Mouse (Mus musculus) heart, embryonic 12.5 days (tissue): ENCODE results near the gene Gm9774. TPM values are rescaled to one million over a fixed set of nuclear protein-coding genes. Genes with fewer than 3 reads are reported as not detected.

Experiments used
- ATAC-seq: fragments of 200-750 bp; cut with Nextera tagmentation; 2 replicates; pipeline ENCODE4 v1.8.0; 2017; ENCODE audit warnings: moderate TSS enrichment, moderate library complexity; ENCODE audit not compliant: insufficient number of reproducible peaks, low FRiP score
- H3K27ac ChIP-seq: fragments of 300-500 bp; sonication (generic); 2 replicates; pipeline ENCODE4 v1.5.1; 2016; ENCODE audit warnings: mild to moderate bottlenecking, moderate library complexity; ENCODE audit not compliant: poor library complexity, severe bottlenecking
- H3K27me3 ChIP-seq: fragments of 300-500 bp; sonication (generic); replicated peaks from 2 replicates; pipeline ENCODE4 v1.6.1; 2016; ENCODE audit warnings: mild to moderate bottlenecking, moderate library complexity
- H3K36me3 ChIP-seq: fragments of 300-500 bp; sonication (generic); 2 replicates; pipeline ENCODE4 v1.6.1; 2016; ENCODE audit warnings: mild to moderate bottlenecking, moderate library complexity
- H3K4me1 ChIP-seq: fragments of 300-500 bp; sonication (generic); replicated peaks from 2 replicates; pipeline ENCODE4 v1.6.1; 2016; ENCODE audit warnings: mild to moderate bottlenecking
- H3K4me2 ChIP-seq: fragments of 300-500 bp; sonication (generic); 2 replicates; pipeline ENCODE4 v1.6.1; 2016; ENCODE audit warnings: mild to moderate bottlenecking, moderate library complexity
- H3K4me3 ChIP-seq: fragments of 300-500 bp; sonication (generic); 2 replicates; pipeline ENCODE4 v1.5.1; 2016; ENCODE audit warnings: mild to moderate bottlenecking
- H3K9ac ChIP-seq: fragments of 300-500 bp; sonication (generic); 2 replicates; pipeline ENCODE4 v1.6.1; 2016; ENCODE audit warnings: mild to moderate bottlenecking, moderate library complexity
- H3K9me3 ChIP-seq: fragments of 300-500 bp; sonication (generic); replicated peaks from 2 replicates; pipeline ENCODE4 v1.6.1; 2016; ENCODE audit warnings: mild to moderate bottlenecking, moderate library complexity
- WGBS: fragments of 180-500 bp; shearing (Covaris S2); methylation state at CpG from one replicate; pipeline ENCODE4 v1.1.7; 2016; 5-methylcytosine and 5-hydroxymethylcytosine counted together
- polyA plus RNA-seq: library from polyadenylated mRNA; unstranded; fragments of >200 nt; fragmentation: Nextera tagmentation; extraction: Ambion mirVana; gene quantifications from 2 replicates; pipeline ENCODE4 v1.2.1, GENCODE M21; 2016

Gene Gm9774
- polyA plus RNA-seq = 6.1 and 9.4 TPM in 2 replicates

GRCm38 (mm10) chr3:92429323-92429722 lies at the start of gene Gm9774:
TSS of gene Gm9774 (minus strand) at chr3:92429423.
- no peak within 1 kb of the TSS for H3K4me2 ChIP-seq
- ATAC-seq = no peak

GRCm38 (mm10) chr3:92470111-92470510 lies 40.9 kb upstream of the Gm9774 start:
- 71% methylated on average over 2 of the region's 2 CpGs for WGBS
- Histone ChIP-seq H3K4me1 (no peaks in the 10 kb centered on the region), H3K27me3 (no peaks in the 10 kb centered on the region), H3K36me3 (no peaks in the 10 kb centered on the region), H3K4me2 (no peak overlapping the region), H3K4me3 (no peak overlapping the region), H3K9ac (no peak overlapping the region), H3K9me3 (no peaks in the 10 kb centered on the region), H3K27ac (no peak overlapping the region)
- ATAC-seq = no peak

More at GRCm38 (mm10) chr3:92429323-92429722, at the start of gene Gm9774:
- H3K36me3 ChIP-seq = no peaks in the 10 kb centered on the region
- H3K27ac ChIP-seq = no peak within 1 kb of the TSS
- no peak within 1 kb of the TSS for H3K4me3 ChIP-seq
- 84% methylated on average over 6 of the region's 6 CpGs for WGBS
- H3K9me3 ChIP-seq = no peaks in the 10 kb centered on the region
- H3K9ac ChIP-seq = no peak within 1 kb of the TSS
- no peaks in the 10 kb centered on the region for H3K4me1 ChIP-seq
- H3K27me3 ChIP-seq = no peaks in the 10 kb centered on the region

- H3K9me3 ChIP-seq = no peaks in the 10 kb centered on the region
- H3K36me3 ChIP-seq = no peaks in the 10 kb centered on the region
- ATAC-seq = no peak
- H3K4me2 ChIP-seq = no peak overlapping the region
- no peak overlapping the region for H3K9ac ChIP-seq
- no peak overlapping the region for H3K27ac ChIP-seq
- no peaks in the 10 kb centered on the region for H3K4me1 ChIP-seq
- no peak overlapping the region for H3K4me3 ChIP-seq
- no peaks in the 10 kb centered on the region for H3K27me3 ChIP-seq
These were observed 38.2 kb upstream of the Gm9774 start for GRCm38 (mm10) chr3:92467424-92467823.

GRCm38 (mm10) chr3:92466576-92466975 lies 37.4 kb upstream of the Gm9774 start:
- Histone ChIP-seq H3K9me3 (no peaks in the 10 kb centered on the region), H3K4me2 (no peak overlapping the region), H3K36me3 (no peaks in the 10 kb centered on the region), H3K4me1 (no peaks in the 10 kb centered on the region), H3K27me3 (no peaks in the 10 kb centered on the region), H3K27ac (no peak overlapping the region), H3K4me3 (no peak overlapping the region), H3K9ac (no peak overlapping the region)
- no peak for ATAC-seq
- 68% methylated on average over 1 of the region's 1 CpGs for WGBS

GRCm38 (mm10) chr3:92458620-92459019 lies 29.4 kb upstream of the Gm9774 start, which contains the start of gene Sprr3:
TSS of gene Sprr3 (minus strand) at chr3:92458720.
- Histone ChIP-seq H3K9me3 (no peaks in the 10 kb centered on the region), H3K27ac (no peak within 1 kb of the TSS), H3K36me3 (no peaks in the 10 kb centered on the region), H3K4me3 (no peak within 1 kb of the TSS), H3K4me1 (no peaks in the 10 kb centered on the region), H3K4me2 (no peak within 1 kb of the TSS), H3K9ac (no peak within 1 kb of the TSS), H3K27me3 (no peaks in the 10 kb centered on the region)
- WGBS = 57% methylated on average over 2 of the region's 2 CpGs
- no peak for ATAC-seq

GRCm38 (mm10) chr3:92455151-92455550 lies 25.9 kb upstream of the Gm9774 start:
- no peaks in the 10 kb centered on the region for H3K9me3 ChIP-seq

GRCm38 (mm10) chr3:92440177-92440576 lies 11.0 kb upstream of the Gm9774 start:
- H3K9ac ChIP-seq = no peak overlapping the region
- H3K27me3 ChIP-seq = no peaks in the 10 kb centered on the region
- H3K4me2 ChIP-seq = no peak overlapping the region
- H3K36me3 ChIP-seq = no peaks in the 10 kb centered on the region
- H3K4me3 ChIP-seq = no peak overlapping the region
- no peak for ATAC-seq
- no peaks in the 10 kb centered on the region for H3K9me3 ChIP-seq
- H3K4me1 ChIP-seq = no peaks in the 10 kb centered on the region
- 80% methylated on average over 3 of the region's 3 CpGs for WGBS
- no peak overlapping the region for H3K27ac ChIP-seq

More at GRCm38 (mm10) chr3:92455151-92455550, 25.9 kb upstream of the Gm9774 start:
- no peak overlapping the region for H3K4me3 ChIP-seq
- no peak for ATAC-seq
- H3K4me1 ChIP-seq = no peaks in the 10 kb centered on the region
- H3K9ac ChIP-seq = no peak overlapping the region
- no peaks in the 10 kb centered on the region for H3K36me3 ChIP-seq
- no peaks in the 10 kb centered on the region for H3K27me3 ChIP-seq
- 68% methylated on average over 5 of the region's 5 CpGs for WGBS
- no peak overlapping the region for H3K4me2 ChIP-seq
- no peak overlapping the region for H3K27ac ChIP-seq

- Histone ChIP-seq H3K4me1 (no peaks in the 10 kb centered on the region), H3K4me2 (no peak within 1 kb of the TSS), H3K4me3 (no peak within 1 kb of the TSS), H3K36me3 (no peaks in the 10 kb centered on the region), H3K27me3 (no peaks in the 10 kb centered on the region), H3K27ac (no peak within 1 kb of the TSS), H3K9ac (no peak within 1 kb of the TSS), H3K9me3 (no peaks in the 10 kb centered on the region)
- 82% methylated on average over 3 of the region's 3 CpGs for WGBS
- ATAC-seq = no peak
These were observed 9.5 kb upstream of the Gm9774 start, which contains the start of gene Sprr1b for GRCm38 (mm10) chr3:92438689-92439088. TSS of gene Sprr1b (minus strand) at chr3:92438789.

- no peak within 1 kb of the TSS for H3K4me3 ChIP-seq
- H3K9me3 ChIP-seq = no peaks in the 10 kb centered on the region
- no peak within 1 kb of the TSS for H3K27ac ChIP-seq
- no peak within 1 kb of the TSS for H3K4me2 ChIP-seq
- H3K9ac ChIP-seq = no peak within 1 kb of the TSS
- no peaks in the 10 kb centered on the region for H3K27me3 ChIP-seq
- no peak for ATAC-seq
- 76% methylated on average over 2 of the region's 2 CpGs for WGBS
- no peaks in the 10 kb centered on the region for H3K4me1 ChIP-seq
- H3K36me3 ChIP-seq = no peaks in the 10 kb centered on the region
These were observed 3.1 kb upstream of the Gm9774 start, which contains the start of gene Sprr2k for GRCm38 (mm10) chr3:92432282-92432681. TSS of gene Sprr2k (plus strand) at chr3:92432582.

GRCm38 (mm10) chr3:92417782-92418181 lies 11.4 kb downstream of the Gm9774 start, which contains the start of gene Sprr2j-ps:
TSS of gene Sprr2j-ps (plus strand) at chr3:92418082.
- H3K4me2 ChIP-seq = no peak within 1 kb of the TSS
- WGBS = 83% methylated on average over 2 of the region's 2 CpGs
- H3K9ac ChIP-seq = no peak within 1 kb of the TSS
- H3K27ac ChIP-seq = no peak within 1 kb of the TSS
- no peaks in the 10 kb centered on the region for H3K9me3 ChIP-seq
- no peaks in the 10 kb centered on the region for H3K36me3 ChIP-seq
- H3K4me1 ChIP-seq = no peaks in the 10 kb centered on the region
- H3K27me3 ChIP-seq = no peaks in the 10 kb centered on the region
- no peak within 1 kb of the TSS for H3K4me3 ChIP-seq
- ATAC-seq = no peak

GRCm38 (mm10) chr3:92407691-92408090 lies 21.5 kb downstream of the Gm9774 start, which contains the start of gene Sprr2i:
TSS of gene Sprr2i (plus strand) at chr3:92407991.
- no peaks in the 10 kb centered on the region for H3K27me3 ChIP-seq
- 76% methylated on average over 2 of the region's 2 CpGs for WGBS
- no peaks in the 10 kb centered on the region for H3K9me3 ChIP-seq
- no peak within 1 kb of the TSS for H3K4me3 ChIP-seq
- H3K36me3 ChIP-seq = no peaks in the 10 kb centered on the region
- no peak for ATAC-seq
- H3K9ac ChIP-seq = no peak within 1 kb of the TSS
- H3K4me1 ChIP-seq = no peaks in the 10 kb centered on the region
- no peak within 1 kb of the TSS for H3K4me2 ChIP-seq
- H3K27ac ChIP-seq = no peak within 1 kb of the TSS

- no peak for ATAC-seq
- no peaks in the 10 kb centered on the region for H3K4me1 ChIP-seq
- 43% methylated on average over 1 of the region's 1 CpGs for WGBS
- H3K9me3 ChIP-seq = no peaks in the 10 kb centered on the region
- H3K4me3 ChIP-seq = no peak overlapping the region
- H3K36me3 ChIP-seq = no peaks in the 10 kb centered on the region
- no peaks in the 10 kb centered on the region for H3K27me3 ChIP-seq
- no peak overlapping the region for H3K4me2 ChIP-seq
- no peak overlapping the region for H3K9ac ChIP-seq
- no peak overlapping the region for H3K27ac ChIP-seq
These were observed 34.9 kb downstream of the Gm9774 start for GRCm38 (mm10) chr3:92394301-92394700.
